Mouse (Mus musculus): ENCODE data around the gene Hexim2.

- TF ChIP-seq POLR2A (IDR thresholded peaks at IDR 0.05; ENCODE audit: borderline replicate concordance, low read depth, low read length) (no peak), CTCF (IDR thresholded peaks at IDR 0.05; ENCODE audit: low read depth, low read length) (no peak)
These were observed 27.8 kb upstream of the Hexim2 start for GRCm38 (mm10) chr11:103104469-103104868.

Data from bone marrow macrophage, adult 2 months (primary cell).